Mouse (Mus musculus) bone marrow, adult 2 months (tissue): ENCODE data around the gene Osbp2.

Experiments used
- CTCF ChIP-seq: fragments of 200-500 bp; IDR thresholded peaks from 2 replicates; pipeline ENCODE4 v1.5.1; 2011; ENCODE audit warnings: low read length, control low read depth; ENCODE audit not compliant: control insufficient read depth, insufficient read depth
- POLR2A ChIP-seq: fragments of 200-500 bp; IDR thresholded peaks from 2 replicates; pipeline ENCODE4 v1.6.1; 2011; ENCODE audit warnings: low read depth, mild to moderate bottlenecking, control low read depth, low read length, borderline replicate concordance; ENCODE audit not compliant: control insufficient read depth

DNA sequence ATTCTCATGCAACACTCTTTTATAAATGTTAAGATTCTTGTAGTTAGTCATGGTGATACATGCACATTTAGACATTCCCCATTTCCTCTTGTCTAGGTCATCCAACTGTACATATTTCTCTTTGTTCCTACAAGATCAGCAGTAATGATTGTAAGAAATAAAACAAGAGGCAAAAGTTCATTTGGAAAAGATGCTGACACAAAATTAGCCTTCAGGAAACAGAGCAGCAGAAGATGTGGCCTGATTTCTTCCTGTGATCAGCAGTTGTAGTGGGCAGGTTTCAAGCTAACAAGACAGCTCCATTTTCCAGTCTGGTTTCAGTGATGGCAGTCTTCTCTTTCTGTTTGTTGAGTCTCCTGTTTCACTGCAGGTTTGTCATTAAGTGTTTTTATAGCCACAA is 47.8 kb downstream of the Osbp2 start:
- no peak for TF ChIP-seq POLR2A
- no peak for TF ChIP-seq CTCF
